Mouse (Mus musculus) layer of hippocampus, postnatal 36 days (tissue): ENCODE measurements around the gene Pdzd8. TPM values are rescaled to one million over a fixed set of nuclear protein-coding genes. Genes with fewer than 3 reads are reported as not detected.

Experiments
- DNase-seq, 2 experiments: peaks; one replicate each; pipeline ENCODE4 v3.0.0; 2022
- total RNA-seq, 2 experiments: library from RNA; stranded (reverse); gene quantifications; 2 replicates each; pipeline ENCODE4 v1.2.3; 2021

The Pdzd8 gene
- total RNA-seq, result 10 to 100 TPM; 49.9 to 50.0 TPM

DNA sequence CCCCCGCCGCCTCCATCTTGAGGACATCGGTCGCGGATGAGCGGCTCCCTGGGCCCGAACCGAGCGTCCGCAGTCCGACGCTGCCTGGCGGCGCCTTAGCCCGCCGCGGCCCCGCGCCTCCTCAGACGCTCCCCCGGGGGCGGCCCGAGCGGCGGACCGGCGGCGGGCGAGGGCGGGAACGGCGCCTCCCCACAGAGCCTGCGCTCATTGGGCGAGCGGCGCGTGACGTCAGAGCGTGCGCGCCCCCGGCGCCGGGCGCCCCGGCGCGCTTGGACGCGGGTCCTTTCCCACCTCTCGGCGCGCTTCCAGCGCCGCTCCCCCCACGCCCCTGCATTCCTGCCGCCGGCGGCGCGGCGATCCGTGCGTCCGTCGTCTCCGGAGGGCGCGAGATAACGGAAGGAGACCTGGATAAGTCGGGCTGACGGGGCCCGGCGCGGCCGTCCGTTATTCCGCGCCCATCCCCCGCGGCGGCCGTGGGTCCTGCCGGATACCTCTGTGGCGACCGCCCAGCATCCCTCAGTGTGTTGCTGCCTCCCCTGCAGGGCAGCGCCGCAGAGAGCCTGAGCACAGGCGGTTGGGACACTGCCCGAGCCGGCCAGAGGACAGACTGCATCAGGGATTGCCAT is at the start of gene Pdzd8:
Pdzd8 (minus strand) TSS at position 123 of the 626 bp plus-strand sequence.
- DNase-seq, result peak; percentile 89 to 90

DNA sequence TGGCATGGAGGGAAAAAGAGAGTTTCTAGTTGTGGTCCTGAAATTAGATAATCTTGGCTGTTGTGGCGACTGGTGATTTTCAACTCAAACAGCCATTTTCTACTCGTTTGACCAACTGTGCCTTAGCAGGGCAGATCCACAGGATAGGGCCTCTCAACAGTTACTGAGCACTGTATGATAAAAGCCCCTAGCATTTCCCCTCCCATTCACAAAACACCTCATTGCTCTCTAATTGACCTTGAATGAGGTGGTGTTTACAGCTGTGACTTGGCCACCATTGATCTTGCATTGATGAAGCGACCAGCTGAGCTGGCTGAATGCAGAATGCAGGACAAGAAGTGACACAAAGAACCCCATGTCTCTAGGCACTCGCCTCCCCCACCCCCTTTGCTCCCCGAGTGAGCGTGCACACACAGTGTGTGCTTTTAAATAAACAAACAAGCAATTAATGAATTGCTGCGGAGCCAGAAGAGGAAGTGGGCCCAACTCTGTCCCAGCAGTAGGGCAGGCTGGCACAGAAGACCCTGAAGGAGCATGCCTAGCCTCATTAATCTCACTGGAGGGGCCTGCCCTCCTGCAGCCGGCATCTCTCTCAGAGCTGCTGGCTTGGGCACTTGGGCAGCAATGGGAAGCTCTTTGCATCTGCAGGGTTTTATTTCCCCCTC is 48.3 kb upstream of the Pdzd8 start:
- DNase-seq, result peak; percentile 52 to 61

DNA sequence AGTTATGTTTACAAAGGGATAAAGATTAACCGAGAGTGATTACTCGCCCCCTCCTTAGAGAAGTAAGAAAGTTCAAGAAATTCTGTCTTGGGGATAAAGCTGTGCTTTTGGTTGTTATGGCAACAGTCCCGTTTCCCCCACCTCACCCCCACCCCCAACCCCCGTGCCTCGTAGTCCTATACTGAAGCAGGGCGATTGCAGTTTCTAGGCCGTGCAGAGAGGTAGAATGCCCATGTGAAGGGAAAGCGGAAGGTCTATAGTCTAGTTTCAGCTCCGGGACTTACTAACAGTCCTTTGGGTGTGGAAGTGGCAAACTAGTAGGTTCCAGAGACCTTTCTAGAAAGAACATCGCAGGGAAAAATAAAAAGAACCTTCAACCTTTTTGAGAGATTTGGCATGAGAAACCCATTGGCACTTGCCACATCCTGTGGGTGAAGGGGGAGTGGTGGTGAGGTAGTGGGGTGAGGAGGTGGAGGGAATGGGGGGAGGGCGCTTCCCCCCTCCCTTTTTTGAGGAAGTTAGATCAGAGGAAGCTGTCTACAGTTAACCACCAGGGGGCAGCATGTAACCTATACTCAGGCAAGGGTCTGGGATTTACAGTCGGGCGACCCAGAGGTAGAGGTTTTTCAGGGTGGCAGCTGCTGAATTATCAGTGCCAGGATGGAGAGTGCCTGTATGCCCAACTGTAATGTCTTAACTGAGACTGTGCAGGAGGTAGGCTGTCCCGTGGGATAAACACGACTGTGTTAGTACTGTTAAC is 43.4 kb upstream of the Pdzd8 start:
- peak; percentile 60 to 66 for DNase-seq

DNA sequence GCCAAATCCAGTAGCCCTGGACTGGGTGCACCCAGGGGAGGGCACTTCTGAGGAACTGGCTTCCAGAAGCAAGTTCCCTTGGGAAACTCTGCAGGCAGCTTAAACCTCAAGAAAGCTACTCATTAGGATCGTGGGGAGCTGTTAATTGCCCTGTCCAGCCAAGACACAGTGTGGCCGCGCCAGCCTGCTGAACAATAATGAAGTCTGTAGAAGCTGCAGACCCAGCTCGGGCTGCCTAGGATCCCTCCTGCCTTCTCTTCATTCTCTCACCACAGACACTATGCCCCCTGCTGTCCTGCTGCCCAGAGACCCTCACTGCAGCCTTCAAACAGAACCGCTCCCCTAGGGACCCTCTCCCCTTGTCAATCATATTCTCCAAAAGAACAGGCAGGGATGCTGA is 42.8 kb upstream of the Pdzd8 start:
- DNase-seq, result peak; percentile 21 to 58

DNA sequence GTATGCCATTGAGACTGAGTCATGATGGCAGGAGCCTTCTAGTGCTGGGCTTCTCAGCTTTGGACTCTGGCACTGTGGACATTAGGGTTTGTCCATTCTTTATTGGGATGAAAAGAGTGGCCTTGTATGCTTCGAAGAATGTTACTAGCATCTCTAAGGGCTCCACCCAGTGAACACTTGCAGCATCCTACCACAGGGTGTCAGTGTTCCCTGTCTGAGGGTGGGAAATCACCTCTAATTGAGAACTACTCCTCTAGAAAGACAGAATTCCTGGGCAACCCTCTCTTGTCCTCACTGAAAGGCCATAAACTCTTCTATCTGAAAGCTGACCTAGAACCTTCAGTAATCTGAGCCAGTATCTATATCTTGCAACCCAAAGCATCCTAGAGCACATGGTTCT is 41.6 kb upstream of the Pdzd8 start:
- DNase-seq, result peak; percentile 26 to 38

DNA sequence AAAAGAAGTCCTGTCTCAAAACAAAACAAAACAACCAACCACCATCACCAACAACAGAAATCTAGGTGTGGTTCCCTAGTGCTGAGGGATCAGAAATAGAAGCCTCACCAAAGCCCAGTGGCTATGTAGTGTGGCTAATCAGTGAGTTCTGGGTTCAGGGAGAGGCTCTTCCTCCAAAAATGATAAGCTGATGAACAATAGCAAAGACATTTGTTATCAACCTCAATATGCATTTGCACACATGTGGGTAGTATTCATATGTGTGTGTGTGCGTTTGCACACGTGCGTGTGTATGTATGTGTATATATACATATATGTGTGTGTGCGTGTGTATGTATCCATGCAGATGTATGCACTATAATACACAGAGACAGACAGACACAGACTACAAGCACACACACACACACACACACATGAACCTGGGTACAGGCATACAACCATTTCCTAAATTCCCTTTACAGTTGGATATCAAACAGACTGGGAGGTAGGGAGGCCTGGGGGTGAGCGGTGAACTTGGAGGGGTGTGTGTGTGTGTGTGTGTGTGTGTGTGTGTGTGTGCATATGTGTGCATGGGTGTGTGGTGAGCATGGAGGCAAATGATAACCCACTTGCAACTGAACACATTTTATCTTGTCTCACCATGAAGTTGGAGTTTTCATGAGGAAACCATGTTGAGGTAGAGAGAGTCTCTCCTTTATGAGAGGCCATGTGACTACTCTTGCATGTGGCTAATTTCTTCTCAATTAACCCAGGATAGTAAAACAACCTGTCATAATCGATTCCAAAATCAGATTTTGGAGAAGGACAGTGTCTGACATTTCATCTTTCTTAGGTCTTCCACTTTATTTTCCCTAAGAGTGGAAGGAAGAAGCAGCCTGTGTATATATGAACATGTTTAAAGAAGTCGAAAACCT is 39.3 kb upstream of the Pdzd8 start:
- no peak for DNase-seq

DNA sequence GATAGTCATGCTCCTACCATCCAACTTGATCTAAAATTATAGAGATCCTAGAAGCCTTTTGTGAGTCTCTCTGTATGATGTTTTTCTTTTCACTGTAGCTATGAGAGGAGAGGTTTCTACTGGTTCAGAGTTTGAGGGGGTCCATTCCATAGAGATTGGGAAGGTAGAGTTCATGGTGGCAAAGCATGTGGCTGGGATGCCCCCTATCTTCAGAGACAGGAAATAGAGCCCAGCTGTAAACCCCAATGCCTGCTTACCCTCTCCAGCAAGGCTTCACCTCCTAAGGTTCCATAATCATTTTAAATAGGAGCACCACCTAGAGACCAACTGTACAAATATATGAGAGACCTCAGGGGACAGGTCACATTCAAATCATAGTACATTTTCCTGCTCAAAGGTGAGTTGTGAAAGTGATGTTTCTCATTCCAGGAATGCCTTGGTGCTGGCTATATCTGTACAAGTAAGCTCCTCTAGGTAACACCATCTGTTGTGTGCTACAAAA is 36.9 kb upstream of the Pdzd8 start:
- DNase-seq, result no peak

DNA sequence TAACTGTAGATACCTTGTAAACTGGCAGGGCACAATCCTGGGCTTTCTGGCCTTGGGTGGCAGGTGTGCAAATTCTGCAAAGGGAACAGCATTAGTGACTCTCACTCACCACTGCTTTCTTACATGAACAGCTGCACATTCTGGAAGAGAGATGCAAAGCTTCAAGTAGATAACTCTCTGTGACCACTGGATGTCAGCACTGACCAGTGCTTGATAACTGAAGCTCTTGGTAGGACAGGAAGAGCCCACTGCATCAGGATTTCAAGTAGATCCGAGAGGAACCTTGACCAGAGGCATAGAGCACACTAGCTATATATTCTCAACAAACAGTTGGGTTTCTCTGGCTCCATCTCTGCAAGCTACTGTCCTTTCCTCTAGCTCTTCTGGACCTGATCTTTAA is 34.4 kb upstream of the Pdzd8 start:
- DNase-seq, result no peak

DNA sequence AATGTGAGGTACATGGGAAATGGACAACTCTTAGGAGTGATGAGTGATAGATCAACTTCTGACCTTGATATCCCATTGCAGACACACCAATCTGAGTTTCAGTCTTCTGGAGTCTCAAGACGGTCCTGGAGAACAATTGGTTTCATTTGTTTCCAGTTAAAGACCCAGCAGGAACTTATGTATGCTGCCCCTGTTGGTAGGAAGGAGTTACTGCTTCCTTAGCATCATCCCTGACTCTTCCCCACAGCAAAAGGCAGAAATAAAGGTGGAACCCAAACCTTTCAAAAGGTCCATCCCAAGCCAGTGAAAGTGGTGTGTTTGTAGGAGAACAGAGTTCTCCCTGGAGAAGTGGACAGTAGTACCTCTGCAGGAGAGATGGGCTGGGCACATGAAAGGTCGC is 30.9 kb upstream of the Pdzd8 start:
- DNase-seq, result no peak

DNA sequence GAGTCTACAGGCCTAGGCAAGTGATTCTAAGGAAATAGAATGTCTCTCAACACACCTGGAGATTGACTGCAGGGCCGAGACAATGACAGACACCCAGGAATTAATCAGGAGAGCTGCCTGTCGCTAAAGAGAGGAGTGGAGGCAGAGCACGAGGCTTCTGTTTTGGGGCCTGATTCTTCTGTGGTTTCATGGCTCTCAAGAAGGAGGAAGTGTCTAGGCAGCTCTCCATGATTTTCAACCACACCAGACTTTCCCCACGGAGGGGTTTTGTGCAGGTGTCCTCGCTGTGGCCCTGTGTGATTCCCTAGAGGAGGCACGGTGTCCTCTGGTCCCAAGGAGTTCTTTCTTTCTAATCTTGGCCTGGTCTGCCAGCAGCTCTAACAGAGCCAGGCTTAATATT is 29.4 kb upstream of the Pdzd8 start:
- DNase-seq, result no peak

DNA sequence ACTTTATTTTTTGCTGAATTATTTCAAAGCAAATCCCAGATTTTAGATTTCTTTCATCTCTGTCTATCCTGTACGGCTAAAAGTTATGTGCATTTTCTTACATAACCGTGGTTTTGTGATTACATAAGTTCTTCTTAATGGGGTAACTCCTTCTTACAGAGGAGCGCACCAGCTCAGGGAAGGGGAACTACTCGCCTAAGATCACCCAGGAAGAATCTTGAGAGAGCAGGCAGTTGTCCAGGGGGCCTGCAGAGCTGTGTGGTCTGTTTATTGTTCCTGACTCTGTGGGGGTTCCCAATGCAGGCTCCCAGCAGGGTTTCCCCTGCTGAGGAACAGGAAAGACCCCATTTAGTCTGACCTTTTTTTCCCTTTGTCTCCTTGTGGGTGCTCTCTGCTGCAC is 27.3 kb upstream of the Pdzd8 start:
- DNase-seq, result no peak

DNA sequence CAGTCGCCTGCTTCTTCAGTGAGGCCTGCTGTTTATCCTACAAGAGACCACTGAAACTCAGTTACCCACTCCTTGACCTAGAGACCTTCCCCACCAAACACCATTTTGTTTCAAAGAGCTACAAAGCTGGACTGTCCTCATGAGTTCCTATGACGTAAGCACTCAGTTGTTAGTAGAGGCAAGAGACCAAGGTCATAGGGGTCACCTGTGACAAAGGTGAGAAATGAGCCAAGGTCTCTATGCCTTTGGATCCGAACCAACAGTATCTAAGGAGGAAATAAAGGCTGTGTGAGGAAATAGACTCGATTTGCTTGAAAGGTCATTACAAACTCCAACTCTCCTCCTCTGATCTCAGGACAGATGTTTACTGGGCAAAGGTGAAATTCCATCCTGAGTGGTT is 25.4 kb upstream of the Pdzd8 start:
- no peak for DNase-seq

DNA sequence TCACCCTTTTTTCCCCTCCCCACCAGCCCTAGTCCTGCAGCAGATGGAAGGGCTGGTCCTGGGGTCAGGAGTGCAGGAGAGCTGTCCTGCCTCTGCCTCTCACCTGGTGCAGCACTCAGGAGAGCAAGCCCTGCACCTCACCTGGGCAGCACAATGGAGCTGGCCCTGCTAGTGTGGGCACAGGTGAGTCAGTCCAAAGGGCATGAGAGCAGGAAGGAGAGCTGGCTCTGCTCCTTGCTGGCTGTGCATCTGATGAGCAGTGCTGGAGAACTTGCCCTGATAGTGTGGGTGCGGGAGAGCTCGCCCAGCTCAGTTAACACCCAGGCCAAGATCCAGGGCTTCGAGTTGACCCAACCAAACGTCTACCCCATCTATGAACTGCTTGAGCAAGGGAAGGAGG is 22.3 kb upstream of the Pdzd8 start:
- DNase-seq, result no peak

DNA sequence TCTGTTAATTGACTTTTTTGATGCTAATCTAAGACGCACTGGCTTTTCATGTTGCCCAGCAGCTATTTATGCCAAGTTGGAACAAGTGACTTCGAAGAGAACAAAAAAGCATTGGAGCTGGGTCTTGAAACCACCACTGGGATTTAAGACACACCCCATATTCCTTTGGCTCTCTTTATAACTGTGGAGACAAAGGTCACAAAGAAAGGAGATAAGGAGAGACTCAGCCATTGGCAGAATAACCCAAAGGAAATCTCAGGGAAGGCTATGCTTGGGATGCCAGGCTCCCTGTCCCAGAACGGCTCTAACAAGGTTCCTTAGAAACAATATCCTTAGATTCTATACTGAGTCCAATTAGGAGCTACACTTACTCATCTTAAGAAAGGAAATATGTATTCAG is 21.1 kb upstream of the Pdzd8 start:
- DNase-seq, result no peak

DNA sequence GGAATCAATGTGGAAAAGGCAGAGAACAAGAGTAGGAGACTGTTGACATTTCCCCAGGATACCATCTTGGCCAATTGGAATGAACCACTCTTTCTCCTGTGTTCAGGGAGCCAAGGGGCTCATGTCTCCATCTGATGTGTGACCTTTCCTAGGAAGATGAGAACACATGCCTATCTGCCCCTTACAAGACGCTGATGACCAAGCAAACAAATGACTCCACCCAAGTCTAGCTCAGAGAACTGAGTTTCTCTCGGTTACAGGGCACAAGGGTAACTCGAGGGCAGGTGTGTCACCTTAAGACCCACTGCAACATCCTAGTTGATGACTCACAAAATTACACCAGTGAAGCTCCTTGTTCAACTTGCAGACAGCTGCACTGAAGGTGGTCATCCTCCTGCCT is 18.1 kb upstream of the Pdzd8 start:
- DNase-seq, result no peak

DNA sequence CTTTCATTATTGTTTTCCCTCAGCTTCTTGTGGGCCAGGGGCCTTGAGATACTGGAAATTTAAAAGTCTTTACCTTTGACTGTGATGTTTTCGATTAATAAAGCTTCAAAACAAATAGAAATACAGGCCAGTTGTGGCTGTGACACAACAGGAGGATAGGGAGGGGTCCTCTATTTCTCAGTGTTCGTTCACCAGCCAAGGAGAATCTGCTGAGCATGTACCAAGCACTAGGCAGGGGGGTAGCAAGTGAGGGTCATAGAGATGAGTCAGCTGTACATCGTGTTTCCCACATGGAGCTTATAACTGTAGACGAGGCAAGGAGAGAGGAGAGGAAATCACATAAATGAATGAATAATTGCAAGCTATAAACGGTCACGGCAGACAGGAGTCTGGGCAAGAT is 17.1 kb upstream of the Pdzd8 start:
- DNase-seq, result no peak

DNA sequence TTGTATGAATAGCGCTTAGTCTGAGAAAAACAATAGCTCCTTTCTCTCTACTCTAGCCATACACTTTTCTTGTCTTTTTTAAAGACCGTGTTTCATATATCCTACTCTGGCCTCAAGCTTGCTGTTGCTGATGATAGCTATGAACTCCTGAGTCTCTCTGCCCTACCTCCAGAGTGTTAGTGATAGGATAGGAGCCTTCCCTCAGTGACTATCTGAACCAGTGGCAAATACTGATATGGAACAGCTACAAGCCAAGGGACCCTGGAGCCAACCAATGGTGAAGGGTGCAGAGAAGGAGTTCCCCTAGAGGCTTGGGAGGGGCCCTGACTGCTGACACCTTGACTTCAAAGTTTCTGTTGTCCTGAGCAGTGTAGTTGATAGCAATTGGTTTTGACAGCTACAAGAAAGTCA is 14.9 kb upstream of the Pdzd8 start:
- no peak for DNase-seq

DNA sequence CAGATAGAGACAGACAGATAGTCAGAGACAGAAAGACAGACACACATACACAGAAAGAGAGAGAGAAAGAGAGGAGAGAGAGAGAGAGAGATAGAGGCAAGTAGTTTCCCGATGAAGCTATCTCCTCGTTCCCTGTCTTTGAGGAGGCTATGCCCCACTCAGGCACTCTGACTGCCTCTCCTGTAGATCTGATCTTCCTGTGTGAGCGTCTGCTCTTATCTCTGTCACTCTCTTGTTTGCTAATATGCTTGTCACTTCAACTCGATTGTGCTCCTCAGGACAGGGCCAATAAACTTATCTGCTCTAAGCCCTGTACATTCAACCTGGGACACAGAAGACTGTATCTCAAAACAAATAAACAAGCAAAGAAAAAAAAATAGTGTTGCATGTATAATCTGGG is 13.6 kb upstream of the Pdzd8 start:
- DNase-seq, result no peak

DNA sequence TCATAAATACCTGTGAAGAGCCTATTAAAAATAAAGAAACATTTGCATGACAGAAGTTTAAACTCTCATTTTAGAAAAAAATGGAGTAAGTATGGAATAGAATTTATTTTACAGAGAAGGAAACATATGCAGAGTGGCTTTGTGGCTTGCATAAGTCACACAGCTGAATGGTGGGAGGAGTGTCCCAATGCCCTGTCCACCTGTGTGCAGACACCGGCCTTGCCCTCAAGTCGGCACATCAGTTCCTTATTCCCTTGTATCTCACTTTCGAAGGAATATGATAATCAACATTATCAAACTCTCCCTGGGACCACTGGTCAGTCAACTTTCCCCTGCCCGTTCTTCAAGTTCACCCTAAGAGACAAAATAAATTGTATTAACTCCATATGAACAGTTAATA is 12.3 kb upstream of the Pdzd8 start:
- DNase-seq, result no peak

DNA sequence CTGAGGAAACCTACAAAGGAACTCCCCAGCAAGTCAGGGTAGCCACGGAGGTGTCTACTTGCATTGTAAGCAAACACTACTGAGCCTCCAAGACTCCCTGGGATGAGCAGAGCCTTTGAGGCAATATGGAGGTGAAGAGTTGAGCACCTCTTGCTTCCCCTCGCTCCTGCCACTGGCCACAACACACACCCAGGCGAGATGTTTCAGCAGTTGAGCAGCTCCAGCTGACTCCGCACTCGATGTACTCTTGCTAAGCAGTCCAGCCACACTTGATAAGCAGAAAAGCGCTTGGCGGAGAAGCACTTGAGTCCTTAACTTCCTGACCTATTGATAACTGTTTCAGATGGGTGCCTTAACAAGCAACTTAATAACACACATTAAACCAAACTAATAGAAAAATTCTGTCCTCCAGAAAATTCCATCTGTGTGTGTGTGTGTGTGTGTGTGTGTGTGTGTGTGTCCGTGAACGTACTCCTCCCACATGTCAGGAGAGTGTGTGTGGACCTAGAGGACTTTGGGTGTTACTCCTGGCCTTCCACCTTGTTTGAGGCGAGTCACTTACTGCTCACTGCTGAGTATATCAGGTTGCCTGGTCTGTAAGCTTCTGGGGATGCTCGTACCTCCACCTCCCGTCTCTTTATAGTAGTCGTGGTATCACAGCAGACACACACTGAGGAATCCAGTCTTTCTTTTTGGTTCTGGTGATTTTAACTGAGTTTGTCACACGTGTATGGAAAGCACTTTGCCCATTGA is 11.4 kb upstream of the Pdzd8 start:
- DNase-seq, result no peak

DNA sequence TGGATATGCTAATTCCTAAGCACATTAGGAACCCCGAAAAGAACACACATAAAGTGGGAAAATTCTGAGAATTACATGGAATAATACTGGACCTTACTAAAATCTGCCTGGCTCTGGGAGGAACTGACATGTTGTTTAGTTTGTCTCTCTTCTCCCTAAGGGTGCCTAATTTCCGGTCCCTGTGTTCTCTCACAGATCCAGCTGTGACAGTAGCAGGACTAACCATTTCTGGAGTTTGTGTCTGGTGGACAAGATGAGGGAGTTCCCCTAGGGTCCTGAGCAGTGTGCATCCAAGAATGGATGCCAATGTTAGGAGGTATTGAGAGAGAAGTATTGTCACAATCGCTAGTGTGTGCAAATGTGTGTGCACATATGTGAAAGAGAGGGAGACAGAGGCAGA is 10.8 kb upstream of the Pdzd8 start:
- no peak for DNase-seq

DNA sequence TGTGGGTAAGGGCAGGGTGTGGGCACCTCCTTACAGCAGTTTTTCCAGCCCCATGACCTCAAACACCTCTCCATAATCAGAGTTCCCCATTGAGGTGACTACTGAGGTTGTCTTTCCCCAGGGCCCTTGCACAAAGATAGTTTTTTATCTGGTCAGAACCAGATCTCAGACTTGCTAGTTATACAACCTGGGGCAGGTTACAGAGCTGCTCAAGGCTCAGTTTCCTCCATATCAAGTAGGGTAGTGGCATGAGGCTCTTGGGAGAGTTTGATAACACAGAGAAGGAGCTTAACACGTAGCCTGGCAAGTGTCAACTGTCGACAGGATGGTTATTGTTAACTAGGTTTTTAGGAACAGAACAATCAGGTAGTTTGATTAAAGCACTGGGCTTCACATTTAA is 9.3 kb upstream of the Pdzd8 start:
- no peak for DNase-seq
